Mouse (Mus musculus) midbrain, postnatal 0 days (tissue): ENCODE data around the gene Hsd17b14. TPM values are rescaled to one million over a fixed set of nuclear protein-coding genes. Genes with fewer than 3 reads are reported as not detected.

Experiments
- ATAC-seq: fragments of 200-750 bp; cut with Nextera tagmentation; 2 replicates; pipeline ENCODE4 v1.8.0; 2017; ENCODE audit warnings: moderate number of reproducible peaks, mild to moderate bottlenecking, moderate TSS enrichment, moderate library complexity; ENCODE audit not compliant: low FRiP score
- DNase-seq: peaks from one replicate; pipeline ENCODE4 v3.0.0-alpha.2; 2015; ENCODE audit warnings: low spot score
- H3K27ac ChIP-seq: fragments of 300-500 bp; sonication (generic); 2 replicates; pipeline ENCODE4 v1.5.1; 2014; ENCODE audit warnings: low read depth, mild to moderate bottlenecking, low read length, mixed read lengths
- H3K27me3 ChIP-seq: fragments of 300-500 bp; sonication (generic); 2 replicates; pipeline ENCODE4 v1.6.1; 2014; ENCODE audit warnings: low read length, control low read depth, mixed read lengths; ENCODE audit not compliant: insufficient read depth
- H3K36me3 ChIP-seq: fragments of 300-500 bp; sonication (generic); 2 replicates; pipeline ENCODE4 v1.6.1; 2014; ENCODE audit warnings: low read length, control low read depth, mixed read lengths; ENCODE audit not compliant: insufficient read depth
- H3K4me1 ChIP-seq: fragments of 300-500 bp; sonication (generic); 2 replicates; pipeline ENCODE4 v1.6.1; 2014; ENCODE audit warnings: mild to moderate bottlenecking, control low read depth, antibody characterized with exemption, low read length, mixed read lengths; ENCODE audit not compliant: insufficient read depth
- H3K4me2 ChIP-seq: fragments of 300-500 bp; sonication (generic); 2 replicates; pipeline ENCODE4 v1.6.1; 2014; ENCODE audit warnings: low read depth, mild to moderate bottlenecking, low read length, mixed read lengths; ENCODE audit not compliant: poor library complexity, severe bottlenecking
- H3K4me3 ChIP-seq: fragments of 300-500 bp; sonication (generic); 2 replicates; pipeline ENCODE4 v1.5.1; 2014; ENCODE audit warnings: low read depth, mild to moderate bottlenecking, low read length, moderate library complexity
- H3K9ac ChIP-seq: fragments of 300-500 bp; sonication (generic); replicated peaks from 2 replicates; pipeline ENCODE4 v1.6.1; 2014; ENCODE audit warnings: mild to moderate bottlenecking, low read length, moderate library complexity, mixed read lengths; ENCODE audit not compliant: poor library complexity, severe bottlenecking
- H3K9me3 ChIP-seq: fragments of 300-500 bp; sonication (generic); 2 replicates; pipeline ENCODE4 v1.6.1; 2016; ENCODE audit warnings: low read length, control low read depth
- CTCF ChIP-seq: IDR thresholded peaks from 2 replicates; pipeline ENCODE4 v1.5.1; 2016; ENCODE audit warnings: antibody characterized with exemption, mild to moderate bottlenecking
- WGBS: fragments of 180-500 bp; shearing (Covaris S2); extraction: QIAGEN DNeasy Blood & Tissue Kit; methylation state at CpG from one replicate; pipeline ENCODE4 v1.1.7; 2014; 5-methylcytosine and 5-hydroxymethylcytosine counted together
- polyA plus RNA-seq: library from polyadenylated mRNA; unstranded; fragments of >200 nt; fragmentation: Nextera tagmentation; extraction: Ambion mirVana; gene quantifications from 2 replicates; pipeline ENCODE4 v1.2.1, GENCODE M21; 2015
- total RNA-seq: library from RNA; depleted of rRNA; stranded (reverse); fragments of >200 nt; gene quantifications from 2 replicates; pipeline ENCODE4 v1.2.3, GENCODE M21; 2014

The Hsd17b14 gene
- total and polyA plus RNA-seq, 2 experiments from 2014 or later = 0.15 TPM; not detected in 1

GRCm38 (mm10) chr7:45596107-45596506, 41.4 kb downstream of the Hsd17b14 start:
- no peak for TF ChIP-seq CTCF
- no peak overlapping the region for H3K4me2 ChIP-seq
- no peaks in the 10 kb centered on the region for H3K27me3 ChIP-seq
- H3K27ac ChIP-seq = no peak overlapping the region
- H3K36me3 ChIP-seq = no peaks in the 10 kb centered on the region
- H3K9me3 ChIP-seq = no peaks in the 10 kb centered on the region
- ATAC-seq (no peak), DNase-seq (no peak)
- no peak overlapping the region for H3K4me3 ChIP-seq
- 64% methylated on average over 1 of the region's 1 CpGs for WGBS
- no peak overlapping the region for H3K9ac ChIP-seq
- no peaks in the 10 kb centered on the region for H3K4me1 ChIP-seq

- no peaks in the 10 kb centered on the region for H3K36me3 ChIP-seq
- no peak overlapping the region for H3K4me3 ChIP-seq
- H3K27me3 ChIP-seq = no peaks in the 10 kb centered on the region
- no peaks in the 10 kb centered on the region for H3K4me1 ChIP-seq
- 93% methylated on average over 5 of the region's 5 CpGs for WGBS
- no peak for ATAC-seq
- no peak overlapping the region for H3K27ac ChIP-seq
- no peak overlapping the region for H3K4me2 ChIP-seq
- TF ChIP-seq CTCF = no peak
- H3K9me3 ChIP-seq = no peaks in the 10 kb centered on the region
- H3K9ac ChIP-seq = no peak overlapping the region
- DNase-seq = no peak
Measured at GRCm38 (mm10) chr7:45597013-45597412, 42.3 kb downstream of the Hsd17b14 start.

- whole genome bisulfite sequencing = 86% methylated on average over 6 of the region's 6 CpGs
- no peak for ATAC-seq
Measured at GRCm38 (mm10) chr7:45597527-45597926, 42.8 kb downstream of the Hsd17b14 start.

GRCm38 (mm10) chr7:45598960-45599879, 44.5 kb downstream of the Hsd17b14 start:
- no peaks in the 10 kb centered on the region for H3K4me1 ChIP-seq
- no peak overlapping the region for H3K27ac ChIP-seq
- no peak overlapping the region for H3K4me3 ChIP-seq
- no peak for TF ChIP-seq CTCF
- no peaks in the 10 kb centered on the region for H3K9me3 ChIP-seq
- DNase-seq (no peak), ATAC-seq (no peak)
- H3K4me2 ChIP-seq = no peak overlapping the region
- no peak overlapping the region for H3K9ac ChIP-seq
- WGBS = 57% methylated on average over 18 of the region's 18 CpGs
- no peaks in the 10 kb centered on the region for H3K36me3 ChIP-seq
- no peaks in the 10 kb centered on the region for H3K27me3 ChIP-seq

More at GRCm38 (mm10) chr7:45597527-45597926, 42.8 kb downstream of the Hsd17b14 start:
- H3K4me3 ChIP-seq = no peak overlapping the region
- DNase-seq = no peak
- no peaks in the 10 kb centered on the region for H3K4me1 ChIP-seq
- H3K36me3 ChIP-seq = no peaks in the 10 kb centered on the region
- H3K27me3 ChIP-seq = no peaks in the 10 kb centered on the region
- no peak overlapping the region for H3K4me2 ChIP-seq
- H3K9ac ChIP-seq = no peak overlapping the region
- TF ChIP-seq CTCF = no peak
- no peak overlapping the region for H3K27ac ChIP-seq
- H3K9me3 ChIP-seq = no peaks in the 10 kb centered on the region

- Histone ChIP-seq H3K4me3 (no peak overlapping the region), H3K4me2 (no peak overlapping the region), H3K9me3 (no peaks in the 10 kb centered on the region), H3K27me3 (no peaks in the 10 kb centered on the region), H3K4me1 (no peaks in the 10 kb centered on the region), H3K27ac (no peak overlapping the region), H3K36me3 (no peaks in the 10 kb centered on the region), H3K9ac (no peak overlapping the region)
- no peak for TF ChIP-seq CTCF
- 81% methylated on average over 9 of the region's 9 CpGs for whole genome bisulfite sequencing
- no peak for DNase-seq
- ATAC-seq = no peak
Measured at GRCm38 (mm10) chr7:45605704-45606289, 51.1 kb downstream of the Hsd17b14 start.

- Histone ChIP-seq H3K4me3 (no peak overlapping the region), H3K9me3 (no peaks in the 10 kb centered on the region), H3K4me2 (no peak overlapping the region), H3K27ac (no peak overlapping the region), H3K9ac (no peak overlapping the region), H3K36me3 (no peaks in the 10 kb centered on the region), H3K4me1 (no peaks in the 10 kb centered on the region), H3K27me3 (no peaks in the 10 kb centered on the region)
- DNase-seq = no peak
- ATAC-seq = no peak
- WGBS = 76% methylated on average over 1 of the region's 1 CpGs
- TF ChIP-seq CTCF = no peak
Measured at GRCm38 (mm10) chr7:45609511-45609910, 54.8 kb downstream of the Hsd17b14 start.
